Mouse (Mus musculus) liver, postnatal 0 days (tissue): ENCODE data around the gene Gm5788.
"Not testable (repeated sequence)": the region's sequence is repeated elsewhere in the genome, so short reads cannot be mapped to it uniquely, and the experiment has no call there.

Experiments
- CTCF ChIP-seq: sonication (generic); IDR thresholded peaks from 2 replicates; pipeline ENCODE4 v1.5.1; 2016; ENCODE audit warnings: antibody characterized with exemption, low read depth
- EP300 ChIP-seq: IDR thresholded peaks from 2 replicates; pipeline ENCODE4 v1.6.1; 2016; ENCODE audit warnings: antibody characterized with exemption, low read depth, mild to moderate bottlenecking

DNA sequence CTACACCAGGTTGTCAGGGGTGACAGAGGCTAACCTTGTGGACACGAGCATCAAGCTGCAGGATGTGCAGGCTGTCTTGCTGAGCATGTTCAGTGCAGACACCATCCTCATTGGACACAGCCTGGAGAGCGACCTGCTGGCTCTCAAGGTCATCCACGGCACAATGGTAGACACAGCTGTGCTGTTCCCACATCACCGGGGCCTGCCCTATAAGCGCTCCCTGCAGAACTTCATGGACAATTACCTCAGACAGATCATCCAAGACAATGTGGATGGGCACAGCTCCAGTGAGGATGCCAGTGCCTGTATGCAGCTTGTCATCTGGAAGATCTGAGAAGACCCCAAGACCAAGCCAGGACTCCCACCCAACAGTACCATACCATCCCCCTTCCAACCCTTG is 12.0 kb upstream of the Gm5788 start:
- not testable (repeated sequence) for TF ChIP-seq EP300, CTCF
